Mouse (Mus musculus) heart, postnatal 0 days (tissue): Measurements from ENCODE around the gene Rbpjl. TPM values are rescaled to one million over a fixed set of nuclear protein-coding genes. Genes with fewer than 3 reads are reported as not detected.

Experiments
- ATAC-seq: fragments of 200-750 bp; cut with Nextera tagmentation; 2 replicates; pipeline ENCODE4 v1.8.0; 2017; ENCODE audit warnings: low read depth, moderate number of reproducible peaks, moderate library complexity; ENCODE audit not compliant: insufficient read depth
- DNase-seq: peaks from one replicate; pipeline ENCODE4 v3.0.0-alpha.2; 2016; ENCODE audit warnings: low spot score
- H3K27ac ChIP-seq: fragments of 300-500 bp; sonication (generic); 2 replicates; pipeline ENCODE4 v1.5.1; 2014; ENCODE audit warnings: low read depth, mild to moderate bottlenecking
- H3K27me3 ChIP-seq: fragments of 300-500 bp; sonication (generic); 2 replicates; pipeline ENCODE4 v1.6.1; 2014; ENCODE audit warnings: low read length, mixed read lengths; ENCODE audit not compliant: control insufficient read depth, insufficient read depth
- H3K36me3 ChIP-seq: fragments of 300-500 bp; sonication (generic); replicated peaks from 2 replicates; pipeline ENCODE4 v1.6.1; 2014; ENCODE audit warnings: low read length, mixed read lengths; ENCODE audit not compliant: control insufficient read depth, insufficient read depth
- H3K4me1 ChIP-seq: fragments of 300-500 bp; sonication (generic); 2 replicates; pipeline ENCODE4 v1.6.1; 2014; ENCODE audit warnings: antibody characterized with exemption; ENCODE audit not compliant: control insufficient read depth, insufficient read depth
- H3K4me2 ChIP-seq: fragments of 300-500 bp; sonication (generic); 2 replicates; pipeline ENCODE4 v1.6.1; 2014; ENCODE audit warnings: low read depth, mild to moderate bottlenecking, low read length, moderate library complexity
- H3K4me3 ChIP-seq: fragments of 300-500 bp; sonication (generic); 2 replicates; pipeline ENCODE4 v1.5.1; 2014; ENCODE audit warnings: low read depth, low read length
- H3K9ac ChIP-seq: fragments of 300-500 bp; sonication (generic); replicated peaks from 2 replicates; pipeline ENCODE4 v1.6.1; 2014; ENCODE audit warnings: low read depth, low read length, mixed read lengths
- H3K9me3 ChIP-seq: fragments of 300-500 bp; sonication (generic); replicated peaks from 2 replicates; pipeline ENCODE4 v1.6.1; 2016; ENCODE audit warnings: low read length; ENCODE audit not compliant: control insufficient read depth
- CTCF ChIP-seq: IDR thresholded peaks from 2 replicates; pipeline ENCODE4 v1.5.1; 2016; ENCODE audit warnings: antibody characterized with exemption, control low read depth, low read depth
- EP300 ChIP-seq: IDR thresholded peaks from 2 replicates; pipeline ENCODE4 v1.6.1; 2016; ENCODE audit warnings: antibody characterized with exemption, low read depth
- WGBS: fragments of 180-500 bp; shearing (Covaris S2); extraction: QIAGEN DNeasy Blood & Tissue Kit; methylation state at CpG from one replicate; pipeline ENCODE4 v1.1.7; 2014; 5-methylcytosine and 5-hydroxymethylcytosine counted together
- polyA plus RNA-seq: library from polyadenylated mRNA; unstranded; fragments of >200 nt; fragmentation: Nextera tagmentation; extraction: Ambion mirVana; gene quantifications from 2 replicates; pipeline ENCODE4 v1.2.1, GENCODE M21; 2015
- total RNA-seq: library from RNA; depleted of rRNA; stranded (reverse); fragments of >200 nt; gene quantifications from 2 replicates; pipeline ENCODE4 v1.2.3, GENCODE M21; 2014; ENCODE audit warnings: low replicate concordance

Gene Rbpjl
- total and polyA plus RNA-seq, 2 experiments from 2014 or later: 0.05 TPM; not detected in 1

DNA sequence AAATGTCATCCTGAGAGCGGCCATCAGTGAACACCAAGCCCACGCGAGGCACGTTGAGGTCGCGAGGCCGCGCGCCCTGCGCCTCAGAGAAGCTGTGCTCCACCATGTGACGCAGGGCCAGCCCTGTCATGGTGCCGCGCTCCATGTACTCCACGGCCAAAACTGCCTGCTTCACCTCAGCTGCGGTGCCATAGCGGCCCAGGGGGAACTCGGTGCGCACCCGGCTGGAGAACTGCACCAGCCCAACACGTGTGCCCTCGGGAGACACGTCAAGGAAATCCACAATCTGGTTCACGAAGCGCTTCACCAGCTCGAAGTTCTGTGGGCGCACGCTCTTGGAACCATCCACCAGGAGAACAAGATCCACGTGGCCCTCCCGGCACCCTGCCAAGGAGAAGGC lies 9.8 kb upstream of the Rbpjl start:
- TF ChIP-seq CTCF (no peak), EP300 (no peak)
- ATAC-seq (no peak), DNase-seq (no peak)
- Histone ChIP-seq H3K4me1 (0 out of 2 replicates have a peak, but pooled peaks cover 7% of the 10 kb centered on the region), H3K4me3 (no peak overlapping the region), H3K36me3 (no peaks in the 10 kb centered on the region), H3K27ac (no peak overlapping the region), H3K27me3 (peaks cover 23% of the 10 kb centered on the region), H3K4me2 (no peak overlapping the region), H3K9ac (no peak overlapping the region), H3K9me3 (no peaks in the 10 kb centered on the region)
- 75% methylated on average over 29 of the region's 29 CpGs for WGBS

DNA sequence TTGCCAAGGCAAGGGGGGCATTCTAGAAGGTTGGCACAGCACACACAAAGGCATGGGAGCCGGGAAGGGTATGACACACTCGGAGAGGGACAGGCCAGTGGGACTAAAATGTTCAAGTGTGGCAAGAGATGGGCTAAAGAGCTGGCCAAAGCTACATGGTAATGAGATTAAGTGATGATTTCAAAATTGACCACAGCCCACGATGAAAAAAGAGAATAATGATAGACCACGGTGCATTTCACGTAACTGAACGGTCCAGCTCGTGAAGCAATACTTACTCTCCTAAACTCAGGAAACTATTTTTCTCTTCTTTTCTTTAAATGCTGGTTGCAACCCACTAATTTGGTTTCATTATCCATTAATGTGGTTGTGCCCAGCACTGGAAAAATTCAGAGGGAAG lies 6.9 kb upstream of the Rbpjl start:
- 82% methylated on average over 7 of the region's 7 CpGs for WGBS
- ATAC-seq (no peak), DNase-seq (no peak)
- H3K27ac ChIP-seq: no peak overlapping the region
- peaks cover 32% of the 10 kb centered on the region for H3K27me3 ChIP-seq
- no peaks in the 10 kb centered on the region for H3K36me3 ChIP-seq
- no peaks in the 10 kb centered on the region for H3K4me1 ChIP-seq
- H3K9me3 ChIP-seq: no peaks in the 10 kb centered on the region
- H3K4me2 ChIP-seq: no peak overlapping the region
- H3K4me3 ChIP-seq: no peak overlapping the region
- no peak overlapping the region for H3K9ac ChIP-seq
- TF ChIP-seq CTCF: no peak
- no peak for TF ChIP-seq EP300

DNA sequence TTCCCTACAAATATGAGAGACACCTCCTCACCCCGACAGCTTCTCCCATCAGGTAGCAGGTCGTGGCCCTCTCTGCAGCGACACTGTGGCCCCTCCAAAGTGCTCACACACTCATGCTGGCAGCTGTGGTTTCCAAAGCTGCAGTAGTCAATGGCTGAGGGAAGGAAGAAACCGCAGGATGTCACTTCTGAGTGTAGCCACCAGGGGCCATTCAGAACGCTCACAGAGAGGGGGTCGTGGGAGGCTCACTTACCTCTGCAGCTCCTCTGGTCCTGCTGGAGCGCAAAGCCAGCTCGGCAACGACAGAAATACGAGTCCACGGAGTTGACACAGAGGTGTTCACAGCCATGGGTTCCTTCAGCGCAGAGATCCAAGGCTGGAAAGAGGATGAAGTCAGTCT lies 6.0 kb upstream of the Rbpjl start:
- Histone ChIP-seq H3K4me3 (no peak overlapping the region), H3K27me3 (peaks cover 40% of the 10 kb centered on the region), H3K36me3 (no peaks in the 10 kb centered on the region), H3K4me1 (no peaks in the 10 kb centered on the region), H3K27ac (no peak overlapping the region), H3K9ac (no peak overlapping the region), H3K9me3 (no peaks in the 10 kb centered on the region), H3K4me2 (no peak overlapping the region)
- no peak for DNase-seq
- no peak for TF ChIP-seq CTCF
- no peak for TF ChIP-seq EP300
- ATAC-seq: no peak
- 65% methylated on average over 12 of the region's 12 CpGs for WGBS

DNA sequence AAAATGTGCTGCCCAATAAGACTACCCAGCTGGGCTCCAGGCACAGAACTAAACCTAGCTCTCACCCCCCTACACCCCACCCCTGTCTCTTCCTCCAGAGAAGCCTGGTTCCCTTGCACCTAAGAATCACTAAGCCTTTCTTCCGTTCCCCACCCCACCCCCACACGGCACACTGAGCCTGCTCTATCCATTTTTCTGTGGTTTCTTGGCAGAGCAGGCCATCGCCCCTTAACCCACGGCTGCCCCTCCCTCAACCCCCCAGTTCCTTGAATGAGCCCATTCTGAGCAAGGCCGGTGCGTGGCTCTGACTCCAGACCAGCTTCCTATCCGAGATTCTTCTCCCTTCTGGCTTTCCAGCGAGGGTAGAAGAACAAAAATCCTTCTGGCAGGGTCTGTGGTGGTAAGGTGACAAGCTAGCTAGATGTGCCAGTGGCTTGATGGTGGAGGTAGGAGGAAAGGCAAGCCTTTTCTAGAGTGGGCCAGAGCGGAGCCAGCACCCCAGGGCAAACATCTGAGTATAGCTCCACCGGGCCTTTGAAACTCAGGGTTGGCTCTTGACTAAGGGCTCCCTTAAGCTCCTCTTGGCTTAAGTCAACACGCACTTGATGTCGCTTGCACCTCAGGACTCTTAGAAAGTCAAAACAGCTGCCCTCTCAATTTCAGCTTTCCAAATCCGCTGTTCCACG lies 598 bp downstream of the Rbpjl start:
- 16% methylated on average over 14 of the region's 14 CpGs for WGBS
- ATAC-seq (no peak), DNase-seq (no peak)
- no peak for TF ChIP-seq CTCF
- TF ChIP-seq EP300: no peak
- Histone ChIP-seq H3K4me2 (0 out of 2 replicates have a peak overlapping the region, but pooled peaks have one; percentile 56), H3K9me3 (no peaks in the 10 kb centered on the region), H3K27me3 (peaks cover 96% of the 10 kb centered on the region), H3K4me3 (no peak overlapping the region), H3K36me3 (no peaks in the 10 kb centered on the region), H3K4me1 (no peaks in the 10 kb centered on the region), H3K27ac (no peak overlapping the region), H3K9ac (no peak overlapping the region)

DNA sequence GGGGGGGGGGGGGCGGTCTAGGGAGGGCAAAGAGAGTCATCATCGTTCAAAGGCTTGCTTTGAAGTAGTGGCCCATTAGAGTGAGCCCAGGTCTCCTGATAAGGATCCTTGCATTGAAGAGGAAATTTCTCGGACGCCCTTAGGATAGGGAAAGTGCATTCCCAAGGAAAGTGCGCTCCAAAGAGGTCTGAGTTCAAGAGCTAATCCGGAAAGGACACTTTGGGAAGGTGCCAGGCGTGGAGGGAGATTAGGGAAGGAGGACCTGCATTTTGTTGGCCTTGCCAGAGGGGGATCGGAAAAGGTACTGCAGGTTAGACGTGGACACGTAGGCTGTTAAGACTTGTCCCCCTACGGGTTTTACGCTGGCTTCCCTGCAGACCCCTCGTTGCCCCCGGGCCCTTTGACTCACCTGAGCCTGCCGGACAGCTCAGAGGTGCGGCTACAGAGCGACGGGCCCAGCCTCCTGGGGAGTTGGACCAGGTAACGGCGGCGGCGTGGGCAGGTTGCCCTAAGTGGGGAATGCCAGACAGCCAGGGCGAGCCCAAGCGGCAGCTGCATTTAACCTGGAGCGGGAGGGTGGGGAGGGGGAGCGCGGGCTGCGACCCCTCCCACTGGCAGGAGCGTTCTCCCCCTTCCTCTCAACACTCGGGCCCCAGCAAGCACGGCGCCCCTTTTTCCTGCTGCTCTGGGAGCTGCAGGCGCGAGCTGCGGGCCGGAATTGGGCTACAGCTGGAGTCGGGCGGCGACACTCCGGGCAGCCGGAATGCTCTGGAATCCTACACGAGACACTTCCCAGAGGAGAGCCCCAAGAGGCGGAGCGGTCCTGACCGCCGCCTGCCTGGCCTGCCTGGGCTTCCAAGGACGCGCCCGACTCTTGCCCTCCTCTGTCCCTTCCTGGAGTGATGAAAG lies 1.4 kb downstream of the Rbpjl start:
- 1% methylated on average over 48 of the region's 49 CpGs for WGBS
- peak; percentile 57; the same call in 1 of the 2 replicates for ATAC-seq
- no peaks in the 10 kb centered on the region for H3K4me1 ChIP-seq
- H3K27ac ChIP-seq: no peak overlapping the region
- peak overlapping the region; percentile 56 for H3K4me2 ChIP-seq
- peaks cover 98% of the 10 kb centered on the region for H3K27me3 ChIP-seq
- DNase-seq: peak; percentile 55
- H3K36me3 ChIP-seq: no peaks in the 10 kb centered on the region
- peak overlapping the region; percentile 38 for H3K4me3 ChIP-seq
- no peaks in the 10 kb centered on the region for H3K9me3 ChIP-seq
- H3K9ac ChIP-seq: no peak overlapping the region
- TF ChIP-seq EP300: no peak
- no peak for TF ChIP-seq CTCF
